ENCODE assay signal across 20 mouse cellular contexts in genomic region chr7:70200188-70200587, GRCm38 (mm10).
A peak's percentile ranks its signal among the peaks of the same experiment; 100 is the strongest.
DNase-seq lines count a peak whose midpoint lies in the region.
"Had no signal": no experiment of that assay in that cellular context is flagged by ENCODE, and none has a peak within 500 bp of the region (broad histone marks: within the 10 kb centered on the region; RNA-seq: fewer than 3 reads in every experiment).

No protein-coding gene starts in this region.

- DNase-seq in embryo, embryonic 11 days, result peak; percentile 36
- DNase-seq in embryo, embryonic 9.5 days (ENCODE audit: extremely low spot score), result no peak
- DNase-seq in R1 (ENCODE audit: low read depth, low spot score), result peak; percentile 44
- peak; percentile 59 for DNase-seq in forelimb bud, embryonic 11.5 days (ENCODE audit: low read depth, low spot score)
- DNase-seq in mesoderm, embryonic 11.5 days (ENCODE audit: low read depth, low spot score), result peak; percentile 39
- no peak for DNase-seq in frontal cortex, adult 2 months (ENCODE audit: extremely low spot score in 1 of 2, low spot score in 1 of 2)
- no peak for DNase-seq in urinary bladder, postnatal 25 days (ENCODE audit: low spot score)
- DNase-seq: cerebellum, adult 2 months; cerebellum, postnatal 14 days; gastrocnemius, adult 2 months; gastrocnemius, postnatal 36 days; heart, adult 18-20 months; heart, postnatal 4 days; kidney, adult 18-20 months; kidney, postnatal 25 days; liver, embryonic 13.5 days; lung, adult 18-20 months; lung, postnatal 4 days; thymus, adult 18-20 months; thymus, postnatal 36 days had no signal

Comparison
In these comparisons a context has a peak if more than half of its experiments do, and no peak if none do; other contexts are left out.
1. DNase-seq: peak in embryo, embryonic 11 days (single experiment), R1 (single experiment), forelimb bud, embryonic 11.5 days (single experiment) and mesoderm, embryonic 11.5 days (single experiment); none in embryo, embryonic 9.5 days (single experiment), frontal cortex, adult 2 months (0 of 2) and urinary bladder, postnatal 25 days (single experiment).